Mouse (Mus musculus): ENCODE data around the gene Pck1. TPM values are rescaled to one million over a fixed set of nuclear protein-coding genes. Genes with fewer than 3 reads are reported as not detected.

The Pck1 gene
- polyA plus RNA-seq, 1 experiment from 2014 or later = 0.08 TPM

GRCm38 (mm10) chr2:173207051-173207450 lies 54.2 kb downstream of the Pck1 start:
- H3K36me3 ChIP-seq = no peaks in the 10 kb centered on the region
- H3K9ac ChIP-seq (replicated peaks) = no peak overlapping the region
- WGBS = 92% methylated on average over 3 of the region's 3 CpGs
- ATAC-seq (ENCODE audit: insufficient number of reproducible peaks, insufficient read depth, low FRiP score, low TSS enrichment, low read depth) = no peak
- no peak overlapping the region for H3K4me2 ChIP-seq
- H3K4me1 ChIP-seq (replicated peaks) = 0 out of 2 replicates have a peak, but pooled peaks cover 10% of the 10 kb centered on the region
- no peaks in the 10 kb centered on the region for H3K27me3 ChIP-seq
- H3K27ac ChIP-seq = no peak overlapping the region
- no peak overlapping the region for H3K4me3 ChIP-seq (replicated peaks)
- 0 out of 2 replicates have a peak, but pooled peaks cover 4% of the 10 kb centered on the region for H3K9me3 ChIP-seq

Other genes starting within 250 kb of the Pck1 start
- 31.4 and 31.9 TPM in 2 replicates for gene Bmp7, start 212.7 kb upstream of the Pck1 start, polyA plus RNA-seq (2016; fragmentation: Nextera tagmentation; extraction: Ambion mirVana)
- gene Spo11, start 175.3 kb upstream of the Pck1 start, polyA plus RNA-seq (2016; fragmentation: Nextera tagmentation; extraction: Ambion mirVana) = 1.6 TPM in 2 replicates
- gene Rae1, start 152.9 kb upstream of the Pck1 start, polyA plus RNA-seq (2016; fragmentation: Nextera tagmentation; extraction: Ambion mirVana) = 157 TPM in 2 replicates
- gene Rbm38, start 132.6 kb upstream of the Pck1 start, polyA plus RNA-seq (2016; fragmentation: Nextera tagmentation; extraction: Ambion mirVana) = 40.1 and 45.6 TPM in 2 replicates
- 0.13 TPM in 2 replicates for gene Ctcfl, start 33.5 kb upstream of the Pck1 start, polyA plus RNA-seq (2016; fragmentation: Nextera tagmentation; extraction: Ambion mirVana)
- not detected in 2 replicates for gene Zbp1, start 65.9 kb downstream of the Pck1 start, polyA plus RNA-seq (2016; fragmentation: Nextera tagmentation; extraction: Ambion mirVana)
- gene Pmepa1, start 123.5 kb downstream of the Pck1 start, polyA plus RNA-seq (2016; fragmentation: Nextera tagmentation; extraction: Ambion mirVana) = 3.3 and 4.0 TPM in 2 replicates